Mouse (Mus musculus) intestine, embryonic 14.5 days (tissue): ENCODE measurements around the gene Gatb. TPM values are rescaled to one million over a fixed set of nuclear protein-coding genes. Genes with fewer than 3 reads are reported as not detected.

Experiments used
- ATAC-seq: fragments of 200-750 bp; cut with Nextera tagmentation; replicated peaks from 2 replicates; pipeline ENCODE4 v1.8.0; 2017; ENCODE audit warnings: low read depth, moderate number of reproducible peaks, moderate TSS enrichment, moderate library complexity; ENCODE audit not compliant: low FRiP score, low TSS enrichment
- DNase-seq: peaks from one replicate; pipeline ENCODE4 v3.0.0-alpha.2; 2018; ENCODE audit warnings: low spot score
- H3K27ac ChIP-seq: fragments of 300-500 bp; sonication (generic); 2 replicates; pipeline ENCODE4 v1.5.1; 2014; ENCODE audit warnings: low read depth, mild to moderate bottlenecking, control low read depth
- H3K27me3 ChIP-seq: fragments of 300-500 bp; sonication (generic); replicated peaks from 2 replicates; pipeline ENCODE4 v1.6.1; 2014; ENCODE audit warnings: low read length, control low read depth; ENCODE audit not compliant: control insufficient read depth, insufficient read depth
- H3K36me3 ChIP-seq: fragments of 300-500 bp; sonication (generic); 2 replicates; pipeline ENCODE4 v1.6.1; 2014; ENCODE audit warnings: low read length, control low read depth; ENCODE audit not compliant: control insufficient read depth, insufficient read depth
- H3K4me1 ChIP-seq: fragments of 300-500 bp; sonication (generic); replicated peaks from 2 replicates; pipeline ENCODE4 v1.6.1; 2014; ENCODE audit warnings: low read length, control low read depth, mixed read lengths; ENCODE audit not compliant: control insufficient read depth, insufficient read depth
- H3K4me2 ChIP-seq: fragments of 300-500 bp; sonication (generic); 2 replicates; pipeline ENCODE4 v1.6.1; 2014; ENCODE audit warnings: low read length
- H3K4me3 ChIP-seq: fragments of 300-500 bp; sonication (generic); 2 replicates; pipeline ENCODE4 v1.5.1; 2014; ENCODE audit warnings: low read depth, low read length, control low read depth, mixed read lengths
- H3K9ac ChIP-seq: fragments of 300-500 bp; sonication (generic); 2 replicates; pipeline ENCODE4 v1.6.1; 2014; ENCODE audit warnings: mild to moderate bottlenecking, low read length
- H3K9me3 ChIP-seq: fragments of 300-500 bp; sonication (generic); 2 replicates; pipeline ENCODE4 v1.6.1; 2016; ENCODE audit warnings: low read length, control low read depth; ENCODE audit not compliant: control insufficient read depth
- WGBS: fragments of 180-500 bp; shearing (Covaris S2); extraction: QIAGEN DNeasy Blood & Tissue Kit; methylation state at CpG from one replicate; pipeline ENCODE4 v1.1.7; 2014; 5-methylcytosine and 5-hydroxymethylcytosine counted together
- polyA plus RNA-seq: library from polyadenylated mRNA; unstranded; fragments of >200 nt; fragmentation: Nextera tagmentation; extraction: Ambion mirVana; gene quantifications from 2 replicates; pipeline ENCODE4 v1.2.1, GENCODE M21; 2014

Gatb gene
- polyA plus RNA-seq, 1 experiment from 2014 or later: 30.1 TPM

GRCm38 (mm10) chr3:85607753-85608152, 33.8 kb downstream of the Gatb start:
- Histone ChIP-seq H3K27me3 (no peaks in the 10 kb centered on the region), H3K9me3 (no peaks in the 10 kb centered on the region), H3K27ac (no peak overlapping the region), H3K4me3 (no peak overlapping the region), H3K36me3 (no peaks in the 10 kb centered on the region; the same call in 1 of the 2 replicates), H3K9ac (no peak overlapping the region), H3K4me2 (no peak overlapping the region), H3K4me1 (no peaks in the 10 kb centered on the region)
- WGBS: 96% methylated on average over 2 of the region's 2 CpGs
- no peak for DNase-seq
- no peak for ATAC-seq

GRCm38 (mm10) chr3:85616389-85616788, 42.5 kb downstream of the Gatb start:
- DNase-seq (no peak), ATAC-seq (no peak)
- Histone ChIP-seq H3K36me3 (0 out of 2 replicates have a peak, but pooled peaks cover 6% of the 10 kb centered on the region), H3K9me3 (no peaks in the 10 kb centered on the region), H3K4me1 (no peaks in the 10 kb centered on the region), H3K27ac (no peak overlapping the region), H3K9ac (no peak overlapping the region), H3K27me3 (no peaks in the 10 kb centered on the region), H3K4me3 (no peak overlapping the region), H3K4me2 (no peak overlapping the region)
- WGBS: 95% methylated on average over 1 of the region's 1 CpGs

- no peaks in the 10 kb centered on the region for H3K9me3 ChIP-seq
- no peaks in the 10 kb centered on the region for H3K27me3 ChIP-seq
- WGBS: 79% methylated on average over 6 of the region's 6 CpGs
- H3K4me1 ChIP-seq: no peaks in the 10 kb centered on the region
- ATAC-seq (no peak), DNase-seq (no peak)
- no peak overlapping the region for H3K9ac ChIP-seq
- H3K4me3 ChIP-seq: no peak overlapping the region
- H3K4me2 ChIP-seq: no peak overlapping the region
- H3K27ac ChIP-seq: no peak overlapping the region
- 0 out of 2 replicates have a peak, but pooled peaks cover 6% of the 10 kb centered on the region for H3K36me3 ChIP-seq
Measured at GRCm38 (mm10) chr3:85618885-85619284, 45.0 kb downstream of the Gatb start.

GRCm38 (mm10) chr3:85619345-85619744, 45.4 kb downstream of the Gatb start:
- no peak overlapping the region for H3K4me2 ChIP-seq
- no peak overlapping the region for H3K4me3 ChIP-seq
- 0 out of 2 replicates have a peak, but pooled peaks cover 6% of the 10 kb centered on the region for H3K36me3 ChIP-seq
- DNase-seq (no peak), ATAC-seq (no peak)
- H3K27me3 ChIP-seq: no peaks in the 10 kb centered on the region
- no peaks in the 10 kb centered on the region for H3K4me1 ChIP-seq
- H3K27ac ChIP-seq: no peak overlapping the region
- no peaks in the 10 kb centered on the region for H3K9me3 ChIP-seq
- no peak overlapping the region for H3K9ac ChIP-seq
- WGBS: 93% methylated on average over 5 of the region's 5 CpGs

GRCm38 (mm10) chr3:85619751-85620150, 45.8 kb downstream of the Gatb start:
- no peaks in the 10 kb centered on the region for H3K27me3 ChIP-seq
- H3K4me3 ChIP-seq: no peak overlapping the region
- 100% methylated on average over 1 of the region's 1 CpGs for WGBS
- no peak overlapping the region for H3K27ac ChIP-seq
- DNase-seq (no peak), ATAC-seq (no peak)
- no peaks in the 10 kb centered on the region for H3K9me3 ChIP-seq
- H3K4me2 ChIP-seq: no peak overlapping the region
- 0 out of 2 replicates have a peak, but pooled peaks cover 6% of the 10 kb centered on the region for H3K36me3 ChIP-seq
- H3K9ac ChIP-seq: no peak overlapping the region
- H3K4me1 ChIP-seq: no peaks in the 10 kb centered on the region

GRCm38 (mm10) chr3:85629895-85630510, 56.1 kb downstream of the Gatb start:
- WGBS: 89% methylated on average over 4 of the region's 4 CpGs
- no peak overlapping the region for H3K4me3 ChIP-seq
- no peak overlapping the region for H3K4me2 ChIP-seq
- H3K9ac ChIP-seq: no peak overlapping the region
- ATAC-seq: no peak
- H3K4me1 ChIP-seq: peaks cover 2% of the 10 kb centered on the region; the same call in 1 of the 2 replicates
- no peak for DNase-seq
- H3K27ac ChIP-seq: no peak overlapping the region
- no peaks in the 10 kb centered on the region for H3K27me3 ChIP-seq
- H3K36me3 ChIP-seq: no peaks in the 10 kb centered on the region
- no peaks in the 10 kb centered on the region for H3K9me3 ChIP-seq

GRCm38 (mm10) chr3:85633733-85634132, 59.8 kb downstream of the Gatb start:
- 85% methylated on average over 2 of the region's 2 CpGs for WGBS
- no peak overlapping the region for H3K4me3 ChIP-seq
- no peaks in the 10 kb centered on the region for H3K9me3 ChIP-seq
- ATAC-seq (no peak), DNase-seq (no peak)
- H3K36me3 ChIP-seq: 0 out of 2 replicates have a peak, but pooled peaks cover 5% of the 10 kb centered on the region
- H3K9ac ChIP-seq: no peak overlapping the region
- peaks cover 2% of the 10 kb centered on the region; the same call in 1 of the 2 replicates for H3K4me1 ChIP-seq
- no peak overlapping the region for H3K27ac ChIP-seq
- no peak overlapping the region for H3K4me2 ChIP-seq
- H3K27me3 ChIP-seq: no peaks in the 10 kb centered on the region

- peaks cover 2% of the 10 kb centered on the region; the same call in 1 of the 2 replicates for H3K4me1 ChIP-seq
- no peak overlapping the region for H3K27ac ChIP-seq
- no peak for ATAC-seq
- H3K27me3 ChIP-seq: no peaks in the 10 kb centered on the region
- H3K4me3 ChIP-seq: no peak overlapping the region
- DNase-seq: no peak
- no peaks in the 10 kb centered on the region for H3K9me3 ChIP-seq
- H3K9ac ChIP-seq: no peak overlapping the region
- H3K4me2 ChIP-seq: no peak overlapping the region
- 76% methylated on average over 8 of the region's 8 CpGs for WGBS
- H3K36me3 ChIP-seq: 0 out of 2 replicates have a peak, but pooled peaks cover 5% of the 10 kb centered on the region
Measured at GRCm38 (mm10) chr3:85634389-85635125, 60.6 kb downstream of the Gatb start.
